Mouse (Mus musculus) G1E (cell line): ENCODE measurements around the gene Wdr54.

ENCODE experiments used
- CTCF ChIP-seq: IDR thresholded peaks from 2 replicates; pipeline ENCODE4 v1.5.1; 2012; ENCODE audit warnings: low read depth, low read length, inconsistent platforms, mixed read lengths
- GATA1 ChIP-seq: IDR thresholded peaks from 2 replicates; pipeline ENCODE4 v1.6.1; 2012; ENCODE audit warnings: borderline replicate concordance, low read length, inconsistent platforms, mixed read lengths
- GATA2 ChIP-seq: IDR thresholded peaks from 2 replicates; pipeline ENCODE4 v1.6.1; 2012; ENCODE audit warnings: low read depth, low read length, inconsistent platforms, borderline replicate concordance
- POLR2AphosphoS5 ChIP-seq: IDR thresholded peaks from 2 replicates; pipeline ENCODE4 v1.6.1; 2012; ENCODE audit warnings: low read depth, low read length, inconsistent platforms; ENCODE audit not compliant: insufficient replicate concordance
- TAL1 ChIP-seq: conservative IDR thresholded peaks from 2 replicates; pipeline ENCODE4 v1.6.1; 2012; ENCODE audit warnings: low read depth, low read length, inconsistent platforms, mixed read lengths

GRCm38 (mm10) chr6:83166243-83166630, 10.0 kb upstream of the Wdr54 start:
- no peak for TF ChIP-seq CTCF
- TF ChIP-seq TAL1 = no peak
- TF ChIP-seq GATA1 = no peak
- no peak for TF ChIP-seq POLR2AphosphoS5
- no peak for TF ChIP-seq GATA2
